Mouse (Mus musculus) ES-E14 (cell line): ENCODE data around the gene Leng9. TPM values are rescaled to one million over a fixed set of nuclear protein-coding genes. Genes with fewer than 3 reads are reported as not detected.

Experiments used
- DNase-seq: peaks from one replicate; pipeline ENCODE4 v3.0.0-alpha.2; 2013; ENCODE audit warnings: low read depth, low spot score
- H3K27ac ChIP-seq: 2 replicates; pipeline ENCODE4 v1.5.1; 2012; ENCODE audit warnings: low read depth, mild to moderate bottlenecking, low read length, moderate library complexity, mixed read lengths; ENCODE audit not compliant: poor library complexity, insufficient read depth, severe bottlenecking
- H3K36me3 ChIP-seq: 2 replicates; pipeline ENCODE4 v1.6.1; 2012; ENCODE audit warnings: mild to moderate bottlenecking, low read length, moderate library complexity, mixed read lengths; ENCODE audit not compliant: control insufficient read depth, poor library complexity, insufficient read depth, severe bottlenecking
- H3K4me1 ChIP-seq, 2 experiments: fragments of 150-350 bp in 1 of 2; sonication (generic) in 1 of 2; 2 replicates each; pipeline ENCODE4 v1.6.1; 2012; ENCODE audit warnings: low read length in 2 of 2, mild to moderate bottlenecking in 1 of 2, mixed read lengths in 1 of 2; ENCODE audit not compliant: control insufficient read depth in 2 of 2, insufficient read depth in 2 of 2, poor library complexity in 1 of 2
- H3K4me3 ChIP-seq, 2 experiments: fragments of 150-350 bp in 1 of 2; sonication (generic) in 1 of 2; 2 replicates each; pipeline ENCODE4 v1.5.1; 2012; ENCODE audit warnings: low read length in 2 of 2, low read depth in 1 of 2, mild to moderate bottlenecking in 1 of 2, mixed read lengths in 1 of 2; ENCODE audit not compliant: insufficient read depth in 1 of 2, poor library complexity in 1 of 2, severe bottlenecking in 1 of 2
- H3K9ac ChIP-seq: 2 replicates; pipeline ENCODE4 v1.6.1; 2012; ENCODE audit warnings: low read depth, mild to moderate bottlenecking, low read length, mixed read lengths; ENCODE audit not compliant: poor library complexity, insufficient read depth, severe bottlenecking
- H3K9me3 ChIP-seq: fragments of 150-350 bp; sonication (generic); 2 replicates; pipeline ENCODE4 v1.6.1; 2012; ENCODE audit warnings: low read depth, mild to moderate bottlenecking, low read length; ENCODE audit not compliant: control insufficient read depth, insufficient read depth
- CHD2 ChIP-seq: IDR thresholded peaks from 2 replicates; pipeline ENCODE4 v1.6.1; 2014; ENCODE audit warnings: mild to moderate bottlenecking, low read depth, low read length, inconsistent platforms
- HCFC1 ChIP-seq: IDR thresholded peaks from 2 replicates; pipeline ENCODE4 v1.6.1; 2012; ENCODE audit warnings: low read length, inconsistent platforms, borderline replicate concordance; ENCODE audit not compliant: insufficient read depth
- MAFK ChIP-seq: IDR thresholded peaks from 2 replicates; pipeline ENCODE4 v1.6.1; 2014; ENCODE audit warnings: mild to moderate bottlenecking, low read depth, low read length, inconsistent platforms; ENCODE audit not compliant: insufficient read depth
- ZC3H11A ChIP-seq: IDR thresholded peaks from 2 replicates; pipeline ENCODE4 v1.6.1; 2012; ENCODE audit warnings: low read depth, mild to moderate bottlenecking, inconsistent platforms, low read length, borderline replicate concordance
- ZNF384 ChIP-seq: IDR thresholded peaks from 2 replicates; pipeline ENCODE4 v1.6.1; 2012; ENCODE audit warnings: low read depth, low read length, inconsistent platforms
- in situ Hi-C, 2 experiments: fragments of 600-800 bp; cut with MboI; formaldehyde crosslinking; loops; one replicate each; pipeline ENCODE4 v1.15.1; 2025; ENCODE audit warnings: low sequenced_read_pairs in 2 of 2, inconsistent platforms in 1 of 2; ENCODE audit not compliant: unreplicated experiment in 2 of 2
- total RNA-seq: library from RNA; depleted of rRNA; stranded (reverse); fragments of 300-350 nt; gene quantifications from 2 replicates; pipeline ENCODE4 v1.2.3, GENCODE M21; 2012

Gene Leng9
- total RNA-seq, 1 experiment = 1.0 TPM

DNA sequence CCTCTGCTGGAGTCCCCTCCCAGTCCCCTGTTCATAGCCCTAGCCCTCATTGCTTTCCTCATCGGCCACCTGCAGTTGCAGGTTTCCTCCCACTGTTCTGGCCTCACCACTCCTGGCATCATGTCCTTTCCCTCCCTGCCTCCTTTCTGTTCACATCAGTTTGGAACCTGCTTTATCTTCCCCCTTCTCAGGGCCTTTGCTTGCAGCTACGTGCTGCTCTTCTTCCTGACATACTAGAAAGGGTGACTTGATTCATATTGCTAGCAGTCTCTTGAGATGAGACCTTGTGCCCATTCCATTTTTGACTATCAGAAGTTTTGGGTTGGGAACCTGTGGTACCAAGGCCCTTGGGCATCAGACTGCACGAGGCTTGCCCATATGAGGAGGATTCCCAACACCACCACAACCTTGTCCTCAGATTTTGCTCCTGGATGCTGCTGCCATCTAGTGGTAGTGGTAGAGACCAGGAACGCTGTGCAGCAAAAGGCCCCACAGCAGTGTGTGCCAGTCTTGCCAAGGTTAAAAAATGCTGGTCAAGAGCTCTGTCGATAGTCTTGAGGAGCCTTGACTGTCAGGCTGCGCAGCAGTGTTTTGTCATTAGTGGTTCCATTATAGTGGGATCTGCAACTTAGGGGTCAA is 4.5 kb downstream of the Leng9 start:
- in situ Hi-C loops = loop anchor here in 1 of 2 experiments (25.0 kb wide), 1 partner anchor 292 kb away; the partner anchor contains the start of gene Rdh13
- no peak for DNase-seq

DNA sequence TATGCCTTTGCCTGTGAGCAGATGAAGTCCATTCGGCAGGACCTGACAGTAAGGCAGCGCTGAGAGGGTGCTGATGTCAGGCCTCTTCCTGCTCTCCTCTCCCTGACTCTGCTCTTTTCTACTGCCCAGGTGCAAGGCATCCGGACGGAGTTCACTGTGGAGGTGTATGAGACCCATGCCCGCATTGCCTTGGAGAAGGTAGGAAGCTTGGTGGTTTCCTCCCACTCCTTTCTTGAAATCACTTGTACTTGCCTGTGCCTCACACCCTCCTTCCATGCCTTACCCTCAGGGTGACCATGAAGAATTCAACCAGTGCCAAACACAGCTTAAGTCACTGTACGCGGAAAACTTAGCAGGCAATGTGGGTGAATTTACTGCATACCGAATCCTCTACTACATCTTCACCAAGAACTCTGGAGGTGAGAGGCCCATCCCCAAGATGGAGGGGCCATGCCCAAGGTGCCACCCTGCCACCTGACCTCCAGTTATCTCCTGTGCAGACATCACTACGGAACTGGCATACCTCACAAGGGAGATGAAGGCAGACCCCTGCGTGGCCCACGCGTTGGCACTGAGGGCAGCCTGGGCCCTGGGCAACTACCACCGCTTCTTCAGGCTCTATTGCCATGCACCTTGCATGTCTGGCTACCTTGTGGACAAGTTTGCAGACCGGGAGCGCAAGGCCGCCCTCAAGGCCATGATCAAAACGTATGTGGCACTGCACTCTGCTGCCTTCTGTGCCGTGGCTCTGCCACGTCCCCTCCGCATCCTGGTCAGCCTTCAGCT is 5.2 kb downstream of the Leng9 start:
- peaks cover 0 to 14% of the 10 kb centered on the region in 2 experiments; a peak in 2 of 4 replicates for H3K4me1 ChIP-seq
- H3K9ac ChIP-seq = no peak overlapping the region
- H3K9me3 ChIP-seq = no peaks in the 10 kb centered on the region
- H3K36me3 ChIP-seq = peaks cover 71% of the 10 kb centered on the region
- in situ Hi-C loops = loop anchor here in 1 of 2 experiments (25.0 kb wide), 1 partner anchor 292 kb away; the partner anchor contains the start of gene Rdh13
- H3K27ac ChIP-seq = no peak overlapping the region
- H3K4me3 ChIP-seq = no peak overlapping the region
- TF ChIP-seq CHD2 (no peak), ZNF384 (no peak), MAFK (no peak)
- no peak for DNase-seq

More for the DNA sequence above, 4.5 kb downstream of the Leng9 start:
- Histone ChIP-seq H3K36me3 (peaks cover 68% of the 10 kb centered on the region), H3K27ac (no peak overlapping the region), H3K9ac (no peak overlapping the region), H3K9me3 (no peaks in the 10 kb centered on the region), H3K4me1 (peaks cover 3 to 14% of the 10 kb centered on the region in 2 experiments; a peak in 2 of 4 replicates), H3K4me3 (no peak overlapping the region)
- TF ChIP-seq HCFC1 (no peak), ZC3H11A (peak; percentile 43; the same call in 1 of the 2 replicates), MAFK (no peak), CHD2 (no peak), ZNF384 (no peak)

DNA sequence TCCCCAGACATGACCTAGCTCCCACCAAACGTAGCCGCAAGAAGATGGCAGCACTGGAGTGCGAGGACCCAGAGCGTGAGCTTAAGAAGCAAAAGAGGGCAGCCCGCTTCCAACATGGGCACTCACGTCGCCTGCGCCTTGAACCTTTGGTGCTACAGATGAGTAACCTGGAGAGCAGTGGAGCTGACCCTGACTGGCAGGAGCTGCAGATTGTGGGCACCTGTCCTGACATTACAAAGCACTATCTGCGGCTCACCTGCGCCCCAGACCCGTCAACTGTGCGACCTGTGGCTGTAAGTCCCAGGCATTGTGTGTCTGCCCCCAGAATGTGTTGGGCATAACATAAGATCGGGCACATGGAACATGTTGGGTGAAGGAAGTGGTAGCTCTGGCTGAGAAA is 6.1 kb downstream of the Leng9 start:
- in situ Hi-C loops = loop anchor here in 1 of 2 experiments (25.0 kb wide), 1 partner anchor 293 kb away; the partner anchor contains the start of gene Rdh13
- TF ChIP-seq HCFC1 (no peak), MAFK (no peak), CHD2 (no peak), ZNF384 (no peak), ZC3H11A (no peak)
- H3K9me3 ChIP-seq = no peaks in the 10 kb centered on the region
- no peak for DNase-seq
- peaks cover 80% of the 10 kb centered on the region for H3K36me3 ChIP-seq
- H3K9ac ChIP-seq = no peak overlapping the region
- no peak overlapping the region for H3K27ac ChIP-seq
- peaks cover 0 to 14% of the 10 kb centered on the region in 2 experiments; a peak in 2 of 4 replicates for H3K4me1 ChIP-seq
- H3K4me3 ChIP-seq = no peak overlapping the region

DNA sequence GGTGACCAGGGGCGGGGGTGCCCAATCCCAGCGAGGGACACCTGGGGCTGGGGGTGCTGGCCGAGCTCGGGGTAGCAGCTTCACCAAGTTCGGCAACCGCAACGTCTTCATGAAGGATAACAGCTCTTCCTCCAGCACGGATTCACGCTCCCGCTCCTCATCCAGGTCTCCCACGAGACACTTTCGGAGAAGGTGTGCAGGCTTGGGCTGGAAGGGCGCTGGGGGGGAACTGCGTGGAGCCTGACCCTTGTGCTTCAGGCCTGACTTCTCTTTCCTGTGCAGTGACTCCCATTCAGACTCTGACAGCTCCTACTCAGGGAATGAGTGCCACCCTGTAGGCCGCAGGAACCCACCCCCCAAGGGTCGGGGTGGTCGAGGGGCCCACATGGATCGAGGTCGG is 6.7 kb downstream of the Leng9 start:
- TF ChIP-seq ZC3H11A (no peak), HCFC1 (no peak), ZNF384 (no peak), MAFK (no peak), CHD2 (no peak)
- in situ Hi-C loops = loop anchor here in 1 of 2 experiments (25.0 kb wide), 1 partner anchor 294 kb away; the partner anchor contains the start of gene Rdh13

More for the DNA sequence above, 6.7 kb downstream of the Leng9 start:
- H3K36me3 ChIP-seq = peaks cover 84% of the 10 kb centered on the region
- H3K27ac ChIP-seq = no peak overlapping the region
- peaks cover 0 to 14% of the 10 kb centered on the region in 2 experiments; a peak in 2 of 4 replicates for H3K4me1 ChIP-seq
- DNase-seq = no peak
- H3K9me3 ChIP-seq = no peaks in the 10 kb centered on the region
- H3K4me3 ChIP-seq = no peak overlapping the region
- no peak overlapping the region for H3K9ac ChIP-seq
